Mouse (Mus musculus) thymus, adult 2 months (tissue): ENCODE measurements around the gene Efhd1. TPM values are rescaled to one million over a fixed set of nuclear protein-coding genes. Genes with fewer than 3 reads are reported as not detected.

Source experiments
- DNase-seq: peaks from one replicate; pipeline ENCODE4 v3.0.0; 2021
- H3K27ac ChIP-seq: fragments of 200-500 bp; 2 replicates; pipeline ENCODE4 v1.5.1; 2012; ENCODE audit warnings: low read length, control low read depth; ENCODE audit not compliant: control insufficient read depth, insufficient read depth
- H3K27me3 ChIP-seq: fragments of 200-500 bp; 2 replicates; pipeline ENCODE4 v1.6.1; 2012; ENCODE audit warnings: mild to moderate bottlenecking, low read length, moderate library complexity, mixed read lengths; ENCODE audit not compliant: control insufficient read depth, insufficient read depth
- H3K36me3 ChIP-seq: fragments of 200-500 bp; 2 replicates; pipeline ENCODE4 v1.6.1; 2012; ENCODE audit warnings: mild to moderate bottlenecking, low read length, moderate library complexity; ENCODE audit not compliant: control insufficient read depth, insufficient read depth
- H3K4me1 ChIP-seq: fragments of 200-500 bp; replicated peaks from 2 replicates; pipeline ENCODE4 v1.6.1; 2012; ENCODE audit warnings: low read length; ENCODE audit not compliant: control insufficient read depth, insufficient read depth
- H3K4me3 ChIP-seq: fragments of 200-500 bp; 2 replicates; pipeline ENCODE4 v1.5.1; 2012; ENCODE audit warnings: mild to moderate bottlenecking, low read length, control low read depth, moderate library complexity; ENCODE audit not compliant: control insufficient read depth, insufficient read depth
- CTCF ChIP-seq: fragments of 200-500 bp; IDR thresholded peaks from 2 replicates; pipeline ENCODE4 v1.5.1; 2012; ENCODE audit warnings: mild to moderate bottlenecking, control low read depth, low read length, moderate library complexity, borderline replicate concordance; ENCODE audit not compliant: control insufficient read depth, poor library complexity, insufficient read depth; ENCODE audit errors: extremely low read depth
- POLR2A ChIP-seq: fragments of 200-500 bp; IDR thresholded peaks from 2 replicates; pipeline ENCODE4 v1.6.1; 2012; ENCODE audit warnings: mild to moderate bottlenecking, low read length, control low read depth, moderate library complexity; ENCODE audit not compliant: control insufficient read depth, poor library complexity, insufficient read depth; ENCODE audit errors: extremely low read depth
- WGBS: fragments of 180-500 bp; shearing (Covaris S2); methylation state at CpG from one replicate; pipeline ENCODE4 v1.1.7; 2018; 5-methylcytosine and 5-hydroxymethylcytosine counted together
- polyA plus RNA-seq: library from polyadenylated mRNA; depleted of rRNA; stranded (reverse); fragments of >200 nt; gene quantifications from 2 replicates; pipeline ENCODE4 v1.2.3, GENCODE M21; 2012

Gene Efhd1
- polyA plus RNA-seq, 1 experiment, result 2.5 TPM

DNA sequence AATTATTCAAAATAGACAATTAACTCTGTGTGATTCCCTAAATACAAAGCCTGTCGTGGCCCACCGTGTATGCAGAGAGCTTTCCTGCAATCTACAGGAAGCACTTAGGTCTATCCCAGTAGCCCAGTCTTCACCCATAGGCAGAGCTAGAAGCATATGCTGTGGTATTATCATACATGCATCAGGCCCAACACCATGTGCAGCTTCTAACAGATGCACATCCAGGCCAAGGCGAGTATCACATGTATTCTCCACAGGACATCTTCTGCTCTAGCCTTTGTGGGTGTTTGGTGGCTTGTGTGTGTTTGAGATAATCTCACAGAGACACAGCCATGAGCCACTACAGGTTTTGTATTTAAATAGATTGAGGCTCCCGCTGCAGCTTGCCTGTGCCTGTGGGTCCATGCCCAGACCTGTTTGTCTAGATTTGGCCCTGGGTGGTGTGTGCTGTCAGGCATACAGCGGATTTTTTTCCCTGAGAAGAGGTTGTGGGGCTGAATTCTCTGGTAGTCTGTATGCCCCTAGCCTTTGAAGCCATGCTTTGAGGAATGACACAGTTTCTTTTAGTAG is 12.0 kb upstream of the Efhd1 start:
- no peak overlapping the region for H3K4me3 ChIP-seq
- TF ChIP-seq CTCF (no peak), POLR2A (no peak)
- 87% methylated on average over 5 of the region's 5 CpGs for WGBS
- H3K27ac ChIP-seq, result no peak overlapping the region
- H3K36me3 ChIP-seq, result no peaks in the 10 kb centered on the region
- no peaks in the 10 kb centered on the region for H3K4me1 ChIP-seq
- 0 out of 2 replicates have a peak, but pooled peaks cover 2% of the 10 kb centered on the region for H3K27me3 ChIP-seq
- DNase-seq, result no peak

- TF ChIP-seq CTCF, result no peak
- TF ChIP-seq POLR2A, result no peak
- no peaks in the 10 kb centered on the region for H3K4me1 ChIP-seq
- DNase-seq, result no peak
- no peak overlapping the region for H3K27ac ChIP-seq
- no peaks in the 10 kb centered on the region for H3K36me3 ChIP-seq
- WGBS, result 86% methylated on average over 4 of the region's 4 CpGs
- peaks cover 4% of the 10 kb centered on the region; the same call in 1 of the 2 replicates for H3K27me3 ChIP-seq
- H3K4me3 ChIP-seq, result no peak overlapping the region
These were observed 9.0 kb upstream of the Efhd1 start for GRCm38 (mm10) chr1:87255173-87255572.

GRCm38 (mm10) chr1:87257691-87258090 is 6.5 kb upstream of the Efhd1 start:
- 79% methylated on average over 11 of the region's 11 CpGs for WGBS
- TF ChIP-seq CTCF (no peak), POLR2A (no peak)
- Histone ChIP-seq H3K27me3 (peaks cover 4% of the 10 kb centered on the region; the same call in 1 of the 2 replicates), H3K36me3 (no peaks in the 10 kb centered on the region), H3K27ac (no peak overlapping the region), H3K4me1 (no peaks in the 10 kb centered on the region), H3K4me3 (no peak overlapping the region)
- DNase-seq, result no peak

DNA sequence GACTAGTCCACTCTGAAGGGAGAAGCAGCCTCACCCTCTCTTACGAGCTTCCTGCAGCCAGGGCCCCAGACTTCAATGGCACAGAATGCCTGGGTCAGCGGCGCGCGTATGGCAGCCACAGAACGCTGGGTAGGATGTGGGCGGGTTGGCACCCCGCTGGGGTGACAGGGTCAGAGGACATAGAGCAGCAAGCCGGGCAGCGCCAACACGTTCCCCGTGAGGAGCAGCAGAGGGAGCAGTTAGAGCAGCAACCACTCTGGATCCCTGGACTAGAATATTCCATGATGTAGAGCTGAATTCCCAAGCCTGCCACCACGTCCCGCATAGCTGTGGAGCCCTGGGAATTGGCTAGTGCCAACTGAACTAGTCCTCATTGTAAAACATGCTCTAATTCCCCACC is 5.7 kb upstream of the Efhd1 start:
- WGBS, result 12% methylated on average over 14 of the region's 14 CpGs
- TF ChIP-seq POLR2A, result no peak
- DNase-seq, result no peak
- Histone ChIP-seq H3K4me3 (no peak overlapping the region), H3K4me1 (no peaks in the 10 kb centered on the region), H3K27ac (no peak overlapping the region), H3K36me3 (no peaks in the 10 kb centered on the region), H3K27me3 (peaks cover 8% of the 10 kb centered on the region; the same call in 1 of the 2 replicates)

- peaks cover 3% of the 10 kb centered on the region; the same call in 1 of the 2 replicates for H3K4me1 ChIP-seq
- no peak overlapping the region for H3K27ac ChIP-seq
- no peak overlapping the region for H3K4me3 ChIP-seq
- TF ChIP-seq CTCF, result no peak
- TF ChIP-seq POLR2A, result no peak
- WGBS, result 49% methylated on average over 2 of the region's 2 CpGs
- no peak for DNase-seq
- H3K36me3 ChIP-seq, result no peaks in the 10 kb centered on the region
- peaks cover 13% of the 10 kb centered on the region; the same call in 1 of the 2 replicates for H3K27me3 ChIP-seq
These were observed 4.8 kb upstream of the Efhd1 start for GRCm38 (mm10) chr1:87259316-87259715.

DNA sequence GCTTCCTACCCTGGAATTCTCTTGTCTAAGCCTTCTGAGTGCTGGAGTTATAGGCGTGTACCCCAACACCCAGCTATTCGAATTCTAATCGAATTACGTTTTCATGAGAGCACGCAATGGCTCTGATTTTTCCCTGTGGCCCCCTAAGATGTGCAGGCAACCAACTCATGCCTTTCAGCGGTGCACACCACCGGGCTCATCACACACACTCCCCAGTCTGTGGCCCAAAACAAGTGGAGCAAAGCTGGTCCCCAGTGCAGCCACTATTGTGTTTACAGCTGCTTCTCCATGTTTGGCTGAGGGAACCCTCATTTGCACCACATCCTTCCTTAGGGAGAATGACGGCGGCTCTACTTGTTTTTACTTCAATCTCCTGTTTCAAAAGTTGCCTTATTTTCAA is 906 bp upstream of the Efhd1 start:
- Histone ChIP-seq H3K36me3 (no peaks in the 10 kb centered on the region), H3K4me3 (no peak overlapping the region), H3K27ac (no peak overlapping the region), H3K27me3 (peaks cover 25% of the 10 kb centered on the region; the same call in 1 of the 2 replicates), H3K4me1 (peaks cover 8% of the 10 kb centered on the region; the same call in 1 of the 2 replicates)
- no peak for DNase-seq
- WGBS, result 32% methylated on average over 9 of the region's 9 CpGs
- no peak for TF ChIP-seq POLR2A
- TF ChIP-seq CTCF, result no peak

DNA sequence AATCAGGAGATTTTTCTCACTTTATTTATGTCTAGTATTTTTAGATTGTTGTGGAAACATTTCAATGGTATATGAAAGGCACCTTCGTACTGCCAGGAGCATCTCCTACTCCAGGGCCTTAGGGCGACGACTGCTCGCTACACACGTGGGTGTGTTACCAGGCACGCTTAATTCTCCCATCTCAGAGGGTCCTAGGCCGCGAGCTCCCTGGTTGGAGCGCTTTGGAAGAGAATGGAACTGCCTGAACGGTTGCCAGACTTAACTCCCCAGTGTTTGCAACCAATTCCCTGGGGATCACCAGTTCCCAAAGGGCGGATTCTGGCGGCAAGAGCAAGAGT is 398 bp upstream of the Efhd1 start:
- no peak overlapping the region for H3K4me3 ChIP-seq
- no peaks in the 10 kb centered on the region for H3K36me3 ChIP-seq
- peaks cover 25% of the 10 kb centered on the region; the same call in 1 of the 2 replicates for H3K27me3 ChIP-seq
- 19% methylated on average over 12 of the region's 12 CpGs for WGBS
- DNase-seq, result no peak
- H3K27ac ChIP-seq, result no peak overlapping the region
- TF ChIP-seq POLR2A (no peak), CTCF (no peak)
- peaks cover 8% of the 10 kb centered on the region; the same call in 1 of the 2 replicates for H3K4me1 ChIP-seq
